Mouse (Mus musculus) thymus, postnatal 10 days (tissue): ENCODE measurements around the gene S100a13.

Source experiments
- DNase-seq, 2 experiments: peaks; one replicate each; pipeline ENCODE4 v3.0.0; 2021; ENCODE audit warnings: low spot score in 2 of 2

Gene S100a13

GRCm38 (mm10) chr3:90513796-90514590 is at the start of gene S100a13, which contains the start of gene S100a1:
S100a13 (plus strand) TSS chr3:90514435.
S100a1 (minus strand) TSS chr3:90514392.
- DNase-seq: no peak

- no peak for DNase-seq
Observed at GRCm38 (mm10) chr3:90464552-90465080, 49.6 kb upstream of the S100a13 start.

- no peak for DNase-seq
Observed at GRCm38 (mm10) chr3:90465081-90465685, 49.1 kb upstream of the S100a13 start.

- DNase-seq: peak in 1 of 2 experiments; percentile 19
Observed at GRCm38 (mm10) chr3:90465686-90466310, 48.4 kb upstream of the S100a13 start, which contains the start of gene Npr1. Npr1 (minus strand) TSS chr3:90465866.

- DNase-seq: no peak
Observed at GRCm38 (mm10) chr3:90466311-90466766, 47.9 kb upstream of the S100a13 start.

GRCm38 (mm10) chr3:90467618-90468300 is 46.5 kb upstream of the S100a13 start:
- no peak for DNase-seq

- peak; percentile 66 to 80 for DNase-seq
Observed at GRCm38 (mm10) chr3:90472213-90472612, 42.0 kb upstream of the S100a13 start.

GRCm38 (mm10) chr3:90475151-90475830 is 38.9 kb upstream of the S100a13 start:
- DNase-seq: no peak

GRCm38 (mm10) chr3:90475831-90476611 is 38.2 kb upstream of the S100a13 start, which contains the start of gene Ilf2:
Ilf2 (plus strand) TSS chr3:90476126.
- peak; percentile 92 to 93 for DNase-seq

- no peak for DNase-seq
Observed at GRCm38 (mm10) chr3:90486998-90487397, 27.2 kb upstream of the S100a13 start.

- no peak for DNase-seq
Observed at GRCm38 (mm10) chr3:90488576-90488975, 25.7 kb upstream of the S100a13 start.

GRCm38 (mm10) chr3:90490696-90491256 is 23.5 kb upstream of the S100a13 start, which contains the start of gene Snapin:
Snapin (minus strand) TSS chr3:90491033.
- DNase-seq: peak; percentile 92 to 94

GRCm38 (mm10) chr3:90491350-90491749 is 22.9 kb upstream of the S100a13 start:
- DNase-seq: peak; percentile 46 to 52

- DNase-seq: no peak
Observed at GRCm38 (mm10) chr3:90493831-90494540, 20.2 kb upstream of the S100a13 start.

- no peak for DNase-seq
Observed at GRCm38 (mm10) chr3:90495850-90496525, 18.2 kb upstream of the S100a13 start.

GRCm38 (mm10) chr3:90497597-90497996 is 16.6 kb upstream of the S100a13 start:
- no peak for DNase-seq

- no peak for DNase-seq
Observed at GRCm38 (mm10) chr3:90503444-90503843, 10.8 kb upstream of the S100a13 start.

GRCm38 (mm10) chr3:90505216-90505615 is 9.0 kb upstream of the S100a13 start:
- DNase-seq: no peak
